Mouse (Mus musculus) kidney, postnatal 0 days (tissue): ENCODE results near the gene Gmpr. TPM values are rescaled to one million over a fixed set of nuclear protein-coding genes. Genes with fewer than 3 reads are reported as not detected.

Source experiments
- ATAC-seq: fragments of 200-750 bp; cut with Nextera tagmentation; replicated peaks from 2 replicates; pipeline ENCODE4 v1.8.0; 2017; ENCODE audit warnings: low read depth, moderate number of reproducible peaks, moderate TSS enrichment, moderate library complexity; ENCODE audit not compliant: low FRiP score
- DNase-seq: peaks from one replicate; pipeline ENCODE4 v3.0.0-alpha.2; 2016; ENCODE audit warnings: low spot score
- H3K27ac ChIP-seq: fragments of 300-500 bp; sonication (generic); 2 replicates; pipeline ENCODE4 v1.5.1; 2014; ENCODE audit warnings: mild to moderate bottlenecking
- H3K27me3 ChIP-seq: fragments of 300-500 bp; sonication (generic); 2 replicates; pipeline ENCODE4 v1.6.1; 2014; ENCODE audit warnings: low read length, mixed read lengths; ENCODE audit not compliant: insufficient read depth
- H3K36me3 ChIP-seq: fragments of 300-500 bp; sonication (generic); 2 replicates; pipeline ENCODE4 v1.6.1; 2014; ENCODE audit warnings: low read length, mixed read lengths; ENCODE audit not compliant: insufficient read depth
- H3K4me1 ChIP-seq: fragments of 300-500 bp; sonication (generic); replicated peaks from 2 replicates; pipeline ENCODE4 v1.6.1; 2014; ENCODE audit warnings: antibody characterized with exemption, low read length, mixed read lengths; ENCODE audit not compliant: insufficient read depth
- H3K4me2 ChIP-seq: fragments of 300-500 bp; sonication (generic); 2 replicates; pipeline ENCODE4 v1.6.1; 2014; ENCODE audit warnings: mild to moderate bottlenecking, low read length, moderate library complexity, mixed read lengths
- H3K4me3 ChIP-seq: fragments of 300-500 bp; sonication (generic); replicated peaks from 2 replicates; pipeline ENCODE4 v1.5.1; 2014; ENCODE audit warnings: low read depth, low read length
- H3K9ac ChIP-seq: fragments of 300-500 bp; sonication (generic); 2 replicates; pipeline ENCODE4 v1.6.1; 2014; ENCODE audit warnings: low read depth, low read length
- H3K9me3 ChIP-seq: fragments of 300-500 bp; sonication (generic); replicated peaks from 2 replicates; pipeline ENCODE4 v1.6.1; 2016; ENCODE audit warnings: low read length, inconsistent platforms, mixed read lengths
- CTCF ChIP-seq: IDR thresholded peaks from 2 replicates; pipeline ENCODE4 v1.5.1; 2016; ENCODE audit warnings: antibody characterized with exemption, low read depth, mild to moderate bottlenecking, moderate library complexity
- WGBS: fragments of 180-500 bp; shearing (Covaris S2); extraction: QIAGEN DNeasy Blood & Tissue Kit; methylation state at CpG from one replicate; pipeline ENCODE4 v1.1.7; 2014; 5-methylcytosine and 5-hydroxymethylcytosine counted together
- polyA plus RNA-seq: library from polyadenylated mRNA; unstranded; fragments of >200 nt; fragmentation: Nextera tagmentation; extraction: Ambion mirVana; gene quantifications from 2 replicates; pipeline ENCODE4 v1.2.1, GENCODE M21; 2015

Gmpr gene
- polyA plus RNA-seq, 1 experiment from 2014 or later: 72.5 TPM

- Histone ChIP-seq H3K9ac (no peak overlapping the region), H3K4me2 (no peak overlapping the region), H3K9me3 (no peaks in the 10 kb centered on the region), H3K36me3 (no peaks in the 10 kb centered on the region), H3K4me3 (no peak overlapping the region), H3K4me1 (peaks cover 21% of the 10 kb centered on the region), H3K27me3 (no peaks in the 10 kb centered on the region), H3K27ac (no peak overlapping the region)
- WGBS: 44% methylated on average over 5 of the region's 5 CpGs
- no peak for ATAC-seq
- no peak for TF ChIP-seq CTCF
- no peak for DNase-seq
Observed at GRCm38 (mm10) chr13:45468751-45469150, 38.5 kb upstream of the Gmpr start.

GRCm38 (mm10) chr13:45469481-45470301 is 37.6 kb upstream of the Gmpr start:
- DNase-seq: peak; percentile 88
- Histone ChIP-seq H3K4me3 (no peak overlapping the region), H3K27ac (peak overlapping the region; percentile 71), H3K4me2 (peak overlapping the region; percentile 36), H3K27me3 (no peaks in the 10 kb centered on the region), H3K4me1 (peaks cover 21% of the 10 kb centered on the region), H3K36me3 (no peaks in the 10 kb centered on the region), H3K9ac (peak overlapping the region; percentile 35; the same call in 1 of the 2 replicates), H3K9me3 (no peaks in the 10 kb centered on the region)
- WGBS: 10% methylated on average over 19 of the region's 19 CpGs
- ATAC-seq: peak; percentile 76
- no peak for TF ChIP-seq CTCF

- no peaks in the 10 kb centered on the region for H3K9me3 ChIP-seq
- no peak overlapping the region for H3K4me2 ChIP-seq
- ATAC-seq (no peak), DNase-seq (no peak)
- H3K27ac ChIP-seq: no peak overlapping the region
- TF ChIP-seq CTCF: no peak
- 77% methylated on average over 10 of the region's 10 CpGs for WGBS
- H3K4me3 ChIP-seq: no peak overlapping the region
- H3K9ac ChIP-seq: no peak overlapping the region
- H3K36me3 ChIP-seq: no peaks in the 10 kb centered on the region
- no peaks in the 10 kb centered on the region for H3K27me3 ChIP-seq
- peaks cover 21% of the 10 kb centered on the region for H3K4me1 ChIP-seq
Observed at GRCm38 (mm10) chr13:45473311-45473710, 33.9 kb upstream of the Gmpr start.

- Histone ChIP-seq H3K4me3 (no peak overlapping the region), H3K27me3 (no peaks in the 10 kb centered on the region), H3K27ac (no peak overlapping the region), H3K9me3 (no peaks in the 10 kb centered on the region), H3K4me2 (no peak overlapping the region), H3K36me3 (no peaks in the 10 kb centered on the region), H3K9ac (no peak overlapping the region), H3K4me1 (peaks cover 5% of the 10 kb centered on the region)
- DNase-seq (no peak), ATAC-seq (no peak)
- TF ChIP-seq CTCF: no peak
- 82% methylated on average over 8 of the region's 8 CpGs for WGBS
Observed at GRCm38 (mm10) chr13:45475297-45475696, 31.9 kb upstream of the Gmpr start.

- Histone ChIP-seq H3K9ac (no peak overlapping the region), H3K4me1 (no peaks in the 10 kb centered on the region), H3K27me3 (no peaks in the 10 kb centered on the region), H3K9me3 (no peaks in the 10 kb centered on the region), H3K4me3 (no peak overlapping the region), H3K4me2 (no peak overlapping the region), H3K27ac (no peak overlapping the region), H3K36me3 (no peaks in the 10 kb centered on the region)
- ATAC-seq: no peak; the same call in 1 of the 2 replicates
- 27% methylated on average over 3 of the region's 3 CpGs for WGBS
- DNase-seq: peak; percentile 88
- TF ChIP-seq CTCF: peak; percentile 100
Observed at GRCm38 (mm10) chr13:45477183-45477582, 30.1 kb upstream of the Gmpr start.

GRCm38 (mm10) chr13:45479951-45480350 is 27.3 kb upstream of the Gmpr start:
- H3K36me3 ChIP-seq: no peaks in the 10 kb centered on the region
- H3K9ac ChIP-seq: no peak overlapping the region
- no peak overlapping the region for H3K4me2 ChIP-seq
- H3K4me1 ChIP-seq: no peaks in the 10 kb centered on the region
- no peak for TF ChIP-seq CTCF
- 60% methylated on average over 6 of the region's 6 CpGs for WGBS
- H3K4me3 ChIP-seq: no peak overlapping the region
- no peaks in the 10 kb centered on the region for H3K27me3 ChIP-seq
- no peaks in the 10 kb centered on the region for H3K9me3 ChIP-seq
- H3K27ac ChIP-seq: no peak overlapping the region
- ATAC-seq (no peak), DNase-seq (no peak)
